Mouse (Mus musculus) cortical plate, adult 2 months (tissue): ENCODE results near the gene Tmem178b.

ENCODE experiments used
- CTCF ChIP-seq: fragments of 200-500 bp; IDR thresholded peaks from 2 replicates; pipeline ENCODE4 v1.5.1; 2011; ENCODE audit warnings: mild to moderate bottlenecking, control low read depth, low read length; ENCODE audit not compliant: insufficient read depth; ENCODE audit errors: extremely low read depth
- POLR2A ChIP-seq: fragments of 200-500 bp; IDR thresholded peaks from 2 replicates; pipeline ENCODE4 v1.6.1; 2011; ENCODE audit warnings: mild to moderate bottlenecking, low read length, control low read depth; ENCODE audit not compliant: insufficient read depth; ENCODE audit errors: extremely low read depth

- TF ChIP-seq CTCF (no peak), POLR2A (no peak)
These were observed 329.5 kb downstream of the Tmem178b start for GRCm38 (mm10) chr6:40202602-40203001.
